Mouse (Mus musculus): ENCODE data around the gene Dbn1. TPM values are rescaled to one million over a fixed set of nuclear protein-coding genes. Genes with fewer than 3 reads are reported as not detected.

Gene Dbn1
- polyA plus RNA-seq, 1 experiment from 2014 or later, result 417 TPM

- H3K9me3 ChIP-seq (replicated peaks), result no peaks in the 10 kb centered on the region
- H3K27me3 ChIP-seq (ENCODE audit: low read depth, poor library complexity, severe bottlenecking), result no peaks in the 10 kb centered on the region
- DNase-seq (ENCODE audit: low spot score), result no peak
- no peaks in the 10 kb centered on the region for H3K36me3 ChIP-seq
- WGBS, result 89% methylated on average over 2 of the region's 2 CpGs
- no peak overlapping the region for H3K27ac ChIP-seq
- no peak overlapping the region for H3K4me3 ChIP-seq
- H3K4me1 ChIP-seq, result no peaks in the 10 kb centered on the region
Measured at GRCm38 (mm10) chr13:55430566-55430965, 57.3 kb downstream of the Dbn1 start.

GRCm38 (mm10) chr13:55429226-55429888, 58.6 kb downstream of the Dbn1 start:
- Histone ChIP-seq H3K4me1 (no peaks in the 10 kb centered on the region), H3K9me3 (replicated peaks) (no peaks in the 10 kb centered on the region), H3K4me3 (no peak overlapping the region), H3K27me3 (ENCODE audit: low read depth, poor library complexity, severe bottlenecking) (no peaks in the 10 kb centered on the region), H3K36me3 (no peaks in the 10 kb centered on the region), H3K27ac (no peak overlapping the region)
- 81% methylated on average over 12 of the region's 12 CpGs for WGBS
- DNase-seq (ENCODE audit: low spot score), result no peak

- no peak for DNase-seq (ENCODE audit: low spot score)
- H3K27ac ChIP-seq, result no peak within 1 kb of the TSS
- no peaks in the 10 kb centered on the region for H3K36me3 ChIP-seq
- no peak within 1 kb of the TSS for H3K4me3 ChIP-seq
- H3K9me3 ChIP-seq (replicated peaks), result no peaks in the 10 kb centered on the region
- peaks cover 3% of the 10 kb centered on the region for H3K4me1 ChIP-seq
- H3K27me3 ChIP-seq (ENCODE audit: low read depth, poor library complexity, severe bottlenecking), result peaks cover 15% of the 10 kb centered on the region
- WGBS, result 91% methylated on average over 10 of the region's 10 CpGs
Measured at GRCm38 (mm10) chr13:55426613-55427012, 61.3 kb downstream of the Dbn1 start, which contains the start of gene F12. TSS of gene F12 (minus strand) at chr13:55426793.

Small RNA genes lying within 50 kb of the gene (microRNA-seq; reads per million reads assigned to microRNA genes)
- not detected for gene Mir6943
- gene Mir6944, result 119 reads per million, percentile 50 among the genes with 10 or more reads in this experiment
- gene Mir6945, result 4.7 reads per million, percentile 8 among the genes with 10 or more reads in this experiment

Other genes with a start within 250 kb of the Dbn1 start
- 472 and 529 TPM in 2 replicates for gene Prelid1, start 167.6 kb downstream of the Dbn1 start, polyA plus RNA-seq (2016; fragmentation: Nextera tagmentation; extraction: Ambion mirVana)
- gene Rab24, start 166.2 kb downstream of the Dbn1 start, polyA plus RNA-seq (2016; fragmentation: Nextera tagmentation; extraction: Ambion mirVana), result 79.0 and 85.8 TPM in 2 replicates
- 15.8 and 27.5 TPM in 2 replicates for gene Mxd3, start 158.3 kb downstream of the Dbn1 start, polyA plus RNA-seq (2016; fragmentation: Nextera tagmentation; extraction: Ambion mirVana)
- 112 and 113 TPM in 2 replicates for gene Lman2, start 125.3 kb downstream of the Dbn1 start, polyA plus RNA-seq (2016; fragmentation: Nextera tagmentation; extraction: Ambion mirVana)
- gene Rgs14, start 118.4 kb downstream of the Dbn1 start, polyA plus RNA-seq (2016; fragmentation: Nextera tagmentation; extraction: Ambion mirVana), result 0.70 and 1.1 TPM in 2 replicates
- not detected in 2 replicates for gene Slc34a1, start 89.9 kb downstream of the Dbn1 start, polyA plus RNA-seq (2016; fragmentation: Nextera tagmentation; extraction: Ambion mirVana)
- not detected in 2 replicates for gene Pfn3, start 72.9 kb downstream of the Dbn1 start, polyA plus RNA-seq (2016; fragmentation: Nextera tagmentation; extraction: Ambion mirVana)
- 0.14 TPM in 1 of 2 replicates, not detected in the other for gene F12, start 61.3 kb downstream of the Dbn1 start, polyA plus RNA-seq (2016; fragmentation: Nextera tagmentation; extraction: Ambion mirVana)
- 63.6 and 71.1 TPM in 2 replicates for gene Grk6, start 43.0 kb downstream of the Dbn1 start, polyA plus RNA-seq (2016; fragmentation: Nextera tagmentation; extraction: Ambion mirVana)
- 0.34 and 0.35 TPM in 2 replicates for gene Prr7, start 23.8 kb downstream of the Dbn1 start, polyA plus RNA-seq (2016; fragmentation: Nextera tagmentation; extraction: Ambion mirVana)
- gene Pdlim7, start 25.6 kb upstream of the Dbn1 start, polyA plus RNA-seq (2016; fragmentation: Nextera tagmentation; extraction: Ambion mirVana), result 202 and 206 TPM in 2 replicates
- 2.7 and 2.9 TPM in 2 replicates for gene Dok3, start 41.2 kb upstream of the Dbn1 start, polyA plus RNA-seq (2016; fragmentation: Nextera tagmentation; extraction: Ambion mirVana)
- 94.0 and 102 TPM in 2 replicates for gene Ddx41, start 48.5 kb upstream of the Dbn1 start, polyA plus RNA-seq (2016; fragmentation: Nextera tagmentation; extraction: Ambion mirVana)
- 65.8 and 70.7 TPM in 2 replicates for gene Fam193b, start 83.0 kb upstream of the Dbn1 start, polyA plus RNA-seq (2016; fragmentation: Nextera tagmentation; extraction: Ambion mirVana)
- gene Tmed9, start 85.6 kb upstream of the Dbn1 start, polyA plus RNA-seq (2016; fragmentation: Nextera tagmentation; extraction: Ambion mirVana), result 111 and 123 TPM in 2 replicates
- gene B4galt7, start 111.8 kb upstream of the Dbn1 start, polyA plus RNA-seq (2016; fragmentation: Nextera tagmentation; extraction: Ambion mirVana), result 30.9 and 31.6 TPM in 2 replicates
- gene Caml, start 134.9 kb upstream of the Dbn1 start, polyA plus RNA-seq (2016; fragmentation: Nextera tagmentation; extraction: Ambion mirVana), result 48.1 and 53.3 TPM in 2 replicates
- 41.5 and 45.6 TPM in 2 replicates for gene Ddx46, start 146.9 kb upstream of the Dbn1 start, polyA plus RNA-seq (2016; fragmentation: Nextera tagmentation; extraction: Ambion mirVana)
- 55.5 and 65.2 TPM in 2 replicates for gene B230219D22Rik, start 205.0 kb upstream of the Dbn1 start, polyA plus RNA-seq (2016; fragmentation: Nextera tagmentation; extraction: Ambion mirVana)
- 65.9 and 76.8 TPM in 2 replicates for gene Txndc15, start 226.5 kb upstream of the Dbn1 start, polyA plus RNA-seq (2016; fragmentation: Nextera tagmentation; extraction: Ambion mirVana)
- gene Pcbd2, start 239.3 kb upstream of the Dbn1 start, polyA plus RNA-seq (2016; fragmentation: Nextera tagmentation; extraction: Ambion mirVana), result 43.7 and 44.4 TPM in 2 replicates

Measured in limb, embryonic 10.5 days (tissue).